Mouse (Mus musculus) kidney, adult 2 months (tissue): Measurements from ENCODE around the gene Prss43.

Experiments used
- CTCF ChIP-seq: fragments of 200-500 bp; conservative IDR thresholded peaks from 2 replicates; pipeline ENCODE4 v1.5.1; 2011; ENCODE audit warnings: low read depth, mild to moderate bottlenecking, control low read depth, low read length, moderate library complexity, mixed read lengths; ENCODE audit not compliant: insufficient read depth, insufficient read length
- POLR2A ChIP-seq: fragments of 200-500 bp; IDR thresholded peaks from one replicate; pipeline ENCODE4 v1.6.1; 2011; ENCODE audit warnings: low read depth, low read length, control low read depth

- TF ChIP-seq CTCF (no peak), POLR2A (no peak)
Observed at GRCm38 (mm10) chr9:110783611-110784010, 42.9 kb upstream of the Prss43 start.
